Mouse (Mus musculus) CD4-positive helper T cell, adult 2 months (primary cell): ENCODE measurements around the gene Nr2c1.

Source experiments
- DNase-seq: peaks from one replicate; pipeline ENCODE4 v3.0.0-alpha.2; 2012; ENCODE audit warnings: low read depth, missing footprints, low spot score

The Nr2c1 gene

DNA sequence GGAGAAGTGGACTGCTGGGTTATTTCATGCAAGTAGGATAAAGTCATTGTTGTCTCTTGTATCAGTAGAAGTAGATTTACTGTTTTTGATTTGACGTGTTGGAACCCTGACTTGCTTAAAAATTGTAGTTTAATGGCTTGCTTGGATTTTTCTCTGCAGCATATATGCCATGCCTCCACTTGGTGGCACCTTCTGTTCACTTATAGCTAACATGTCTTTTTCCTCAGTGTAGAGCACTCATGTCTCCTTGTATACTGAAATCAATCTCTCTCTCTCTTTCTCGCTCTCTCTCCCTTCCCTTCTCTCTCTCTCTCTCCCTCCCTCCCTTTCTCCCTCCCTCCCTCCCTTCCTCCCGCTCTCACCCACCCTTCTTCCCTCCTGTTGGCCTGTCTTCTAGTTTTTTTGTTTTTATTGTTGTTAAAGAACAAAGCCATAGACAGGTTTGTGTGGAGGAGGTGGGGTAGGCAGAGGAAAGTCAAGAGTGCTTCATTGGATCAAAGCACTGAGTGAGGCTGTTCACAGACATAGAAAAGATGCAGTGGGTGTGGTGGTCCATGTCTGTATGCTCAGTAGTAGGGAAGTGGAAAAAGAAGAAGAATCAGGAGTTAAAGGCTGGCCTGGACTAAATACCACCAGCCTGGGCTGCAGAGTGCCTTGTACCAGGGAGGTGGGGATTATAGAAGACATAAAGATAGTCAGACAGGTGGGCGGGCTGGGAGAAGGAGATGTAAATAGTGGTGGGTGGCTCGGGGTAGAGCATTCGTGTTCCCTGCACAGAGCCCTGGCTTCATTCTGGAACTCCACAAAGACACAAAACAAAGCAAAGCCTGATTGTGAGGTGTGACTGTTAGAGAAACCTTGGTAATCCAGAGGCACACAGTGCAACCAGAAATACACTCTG, 63.1 kb downstream of the Nr2c1 start:
- DNase-seq, result no peak

DNA sequence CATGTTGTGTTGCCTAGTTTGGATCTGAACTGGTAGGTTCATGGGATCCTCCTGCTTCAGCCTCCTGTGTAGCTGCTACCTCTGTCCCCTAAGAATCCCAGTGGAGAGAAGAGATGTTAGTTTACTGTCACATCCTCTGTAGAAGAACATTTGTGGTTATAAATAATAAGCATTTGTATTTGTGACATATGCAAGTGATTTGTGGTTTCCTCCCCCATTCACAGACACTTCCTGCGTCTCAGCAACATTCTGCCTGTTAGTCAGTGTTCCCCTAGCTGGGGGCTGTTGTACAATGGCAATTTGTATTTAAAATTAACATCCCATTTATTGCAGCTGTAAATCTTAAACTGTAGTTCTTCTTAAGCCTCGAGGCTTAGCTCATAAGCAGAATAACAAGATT, 63.9 kb downstream of the Nr2c1 start:
- peak; percentile 34 for DNase-seq

DNA sequence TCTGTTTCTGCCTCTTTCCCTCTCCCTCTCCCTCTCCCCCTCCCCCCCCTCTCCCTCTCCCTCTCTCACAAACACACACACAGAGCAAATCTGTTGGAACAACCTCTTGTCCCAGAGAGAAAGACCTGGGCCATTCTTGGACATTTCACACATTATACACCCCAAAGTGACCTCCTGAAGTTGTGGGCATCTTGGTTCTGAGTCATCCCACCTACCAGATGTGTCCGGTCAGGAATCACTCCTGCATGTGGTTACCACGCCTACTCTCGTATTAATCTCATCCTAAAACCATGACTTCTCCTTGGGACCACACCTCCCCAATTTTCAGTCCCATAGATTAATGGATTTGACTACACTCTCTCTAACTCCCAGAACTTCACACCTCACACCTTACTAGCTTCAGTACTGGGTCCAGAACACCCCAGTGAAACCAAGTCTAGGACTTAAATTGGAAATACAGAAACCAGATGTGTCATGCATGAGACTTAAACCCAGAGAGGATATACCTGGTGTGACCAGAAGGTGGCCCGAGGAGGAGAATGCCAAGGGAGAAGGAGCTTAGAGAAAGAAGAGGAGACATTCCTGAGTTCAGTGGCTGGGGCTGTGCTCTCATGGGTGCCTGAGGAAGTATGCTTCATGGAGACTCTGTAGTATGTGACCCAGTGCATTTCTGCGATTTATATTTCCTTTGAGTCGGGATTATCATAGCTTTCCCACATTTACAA, 77.4 kb downstream of the Nr2c1 start:
- no peak for DNase-seq

DNA sequence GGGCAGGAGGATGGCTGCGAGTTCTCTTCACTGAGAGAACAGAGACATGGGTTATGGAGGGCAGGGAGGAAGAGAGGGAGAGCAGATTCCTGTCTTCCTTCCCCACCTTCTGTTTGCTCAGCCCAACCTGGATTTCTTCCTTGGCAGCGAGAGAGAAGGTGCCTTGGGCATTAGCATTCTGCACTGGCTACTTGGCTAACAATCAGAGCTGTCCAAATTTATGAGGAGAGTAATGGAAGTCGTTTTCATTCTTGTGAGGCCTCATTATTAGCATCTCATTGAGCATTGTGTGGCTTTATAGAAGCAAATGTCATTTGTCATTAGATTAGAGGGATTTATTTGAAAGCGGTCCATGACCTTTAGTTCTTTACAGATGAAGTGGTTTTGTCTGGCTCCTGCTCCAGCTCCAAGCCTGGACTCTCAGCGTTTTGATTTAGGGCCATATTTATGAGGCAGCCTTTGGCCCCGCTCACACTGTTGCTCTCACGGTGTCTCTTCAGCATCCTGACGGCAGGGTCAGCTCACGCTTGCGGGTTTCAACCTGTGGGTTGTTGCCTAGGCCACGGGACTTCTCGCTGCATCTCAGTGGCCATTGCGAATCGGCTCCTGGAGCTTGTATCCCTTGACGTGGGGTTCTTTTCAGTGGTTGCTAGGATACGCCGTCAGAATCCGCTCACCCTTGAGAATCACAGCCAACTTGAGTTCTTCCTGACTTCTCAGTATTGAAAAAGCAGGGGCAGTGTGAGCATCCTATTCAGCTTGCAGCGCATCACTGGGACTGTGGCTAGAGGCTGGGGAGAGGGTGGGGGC, 82.6 kb downstream of the Nr2c1 start:
- DNase-seq, result no peak

DNA sequence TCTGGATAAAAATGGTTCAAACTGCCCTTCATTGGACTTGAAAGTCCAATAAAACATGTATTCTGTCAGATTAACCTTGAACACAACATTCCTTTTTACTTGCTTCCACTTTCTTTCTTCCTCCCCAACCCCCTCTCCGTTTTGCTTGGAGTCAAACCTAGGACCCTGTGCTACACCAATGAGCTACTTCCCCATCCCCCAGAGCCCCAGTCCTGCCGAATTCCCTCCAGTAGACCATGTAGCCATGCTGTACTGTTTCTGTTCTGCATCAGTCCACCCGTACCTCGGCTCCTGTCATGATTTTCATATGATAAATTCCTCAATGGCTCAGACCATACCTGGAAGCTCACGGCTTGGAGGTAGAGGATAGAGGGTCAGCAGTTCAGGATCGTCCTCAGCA, 83.2 kb downstream of the Nr2c1 start:
- no peak for DNase-seq

DNA sequence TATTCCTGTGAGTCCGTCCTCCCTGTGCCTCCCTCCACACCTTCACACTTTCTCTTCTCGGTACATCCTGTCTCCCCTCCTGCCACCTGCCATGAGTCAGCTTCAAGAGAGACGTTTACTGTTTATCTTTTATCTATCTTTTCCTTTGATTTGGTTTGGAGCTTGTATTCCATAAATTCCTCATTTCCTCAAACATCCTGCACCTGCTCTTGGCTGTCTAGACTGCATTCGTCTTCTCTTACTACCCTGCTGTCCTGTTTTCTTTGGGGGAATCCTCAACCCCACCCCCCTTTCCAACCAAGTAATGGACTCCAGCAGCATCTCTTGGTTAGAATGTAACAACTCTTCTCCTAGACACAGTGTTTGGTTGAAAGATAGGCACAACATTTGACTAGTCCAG, 87.4 kb downstream of the Nr2c1 start:
- DNase-seq, result no peak

DNA sequence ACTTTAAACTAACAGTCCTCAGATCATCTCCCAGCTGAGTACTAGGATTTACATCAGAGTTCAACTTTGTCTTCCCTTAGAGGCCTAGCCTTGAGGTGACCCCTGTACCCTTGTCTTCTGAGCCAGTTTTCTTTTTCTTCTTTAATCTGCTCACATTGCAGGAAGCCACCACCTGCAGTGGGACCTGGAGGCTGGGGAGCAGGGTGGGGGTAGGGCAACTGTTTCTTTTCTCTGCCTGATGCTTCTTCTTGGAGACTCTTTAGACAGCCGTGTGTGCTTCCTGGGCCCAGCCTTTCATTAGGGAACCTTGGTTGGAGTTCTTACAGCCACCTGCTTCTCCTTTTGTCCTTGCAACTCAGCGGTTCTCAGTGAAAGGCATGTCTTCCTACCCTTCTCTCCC, 93.5 kb downstream of the Nr2c1 start:
- no peak for DNase-seq
